Mouse (Mus musculus) gonadal fat pad, adult 2 months (tissue): ENCODE results near the gene Limk2. TPM values are rescaled to one million over a fixed set of nuclear protein-coding genes. Genes with fewer than 3 reads are reported as not detected.

ENCODE experiments used
- DNase-seq: peaks from one replicate; pipeline ENCODE4 v3.0.0-alpha.2; 2012; ENCODE audit warnings: low read depth
- polyA plus RNA-seq: library from polyadenylated mRNA; depleted of rRNA; stranded (reverse); fragments of >200 nt; gene quantifications from 2 replicates; pipeline ENCODE4 v1.2.3, GENCODE M21; 2012; rRNA removed

Gene Limk2
- polyA plus RNA-seq, 1 experiment, result 75.6 TPM

DNA sequence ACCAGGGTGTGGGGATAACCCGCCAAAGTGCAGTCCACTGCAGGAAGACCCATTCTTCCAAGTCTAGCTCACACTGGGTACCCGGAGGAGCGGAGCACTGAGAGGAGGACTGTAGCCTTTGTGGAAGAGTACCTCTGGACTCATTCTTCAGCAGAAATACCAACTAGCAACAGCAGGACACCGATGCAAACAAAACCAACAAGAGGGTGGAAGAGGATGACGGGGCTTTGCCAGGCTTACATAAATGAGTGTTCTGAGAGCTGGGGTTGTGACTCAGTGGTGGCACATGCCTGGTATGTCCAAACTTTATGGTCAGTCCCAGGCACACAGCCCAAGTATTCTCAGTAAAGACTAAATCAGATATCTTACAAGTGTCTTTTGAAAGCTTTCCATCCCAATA is 107.9 kb downstream of the Limk2 start:
- no peak for DNase-seq

DNA sequence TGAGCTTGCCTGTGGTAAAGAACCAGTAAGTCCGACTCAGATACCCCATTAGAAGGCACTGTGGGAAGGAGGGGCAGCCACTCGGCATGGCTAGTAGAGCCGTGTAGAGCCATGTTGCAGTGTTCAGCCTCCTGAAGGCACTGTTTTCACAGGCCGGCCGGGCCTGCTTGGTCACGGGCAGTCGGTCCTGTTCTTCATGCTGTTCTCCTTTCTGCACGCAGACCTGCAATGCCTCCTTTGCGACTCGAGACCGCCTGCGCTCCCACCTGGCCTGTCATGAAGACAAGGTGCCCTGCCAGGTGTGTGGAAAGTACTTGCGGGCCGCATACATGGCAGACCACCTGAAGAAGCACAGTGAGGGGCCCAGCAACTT is 110.2 kb downstream of the Limk2 start:
- no peak for DNase-seq

GRCm38 (mm10) chr11:3297871-3298812 is 110.8 kb downstream of the Limk2 start:
- DNase-seq, result no peak

- DNase-seq, result no peak
These were observed 112.9 kb downstream of the Limk2 start for GRCm38 (mm10) chr11:3296056-3296455.

DNA sequence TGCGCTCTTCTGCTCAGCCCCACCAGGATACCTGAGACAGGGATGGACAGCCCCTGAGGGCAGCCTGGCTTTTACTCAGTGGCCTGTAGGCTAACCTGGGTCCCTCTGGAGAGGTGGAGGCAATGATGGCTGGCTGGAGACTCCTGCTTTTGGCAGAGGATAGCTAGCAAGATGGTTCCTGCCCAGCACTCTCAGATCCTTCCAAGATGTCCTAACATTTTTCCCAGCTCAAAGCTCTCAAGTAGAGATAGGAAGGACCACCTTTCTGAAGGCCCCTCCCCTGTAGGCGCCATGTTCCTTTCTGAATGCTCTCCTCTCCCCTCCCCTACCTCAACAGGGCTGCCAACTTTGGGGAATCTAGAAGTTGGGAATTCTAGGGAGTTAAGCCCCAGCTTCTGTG is 114.3 kb downstream of the Limk2 start:
- no peak for DNase-seq

Other genes with a start within 250 kb of the Limk2 start
- gene Sfi1, start 215.7 kb downstream of the Limk2 start, polyA plus RNA-seq, result 34.6 and 43.8 TPM in 2 replicates
- 41.8 and 47.3 TPM in 2 replicates for gene Eif4enif1, start 206.8 kb downstream of the Limk2 start, polyA plus RNA-seq
- gene Drg1, start 142.8 kb downstream of the Limk2 start, polyA plus RNA-seq, result 27.0 and 30.3 TPM in 2 replicates
- 43.8 and 57.4 TPM in 2 replicates for gene Patz1, start 120.3 kb downstream of the Limk2 start, polyA plus RNA-seq
- 18.2 and 24.5 TPM in 2 replicates for gene Pik3ip1, start 78.8 kb downstream of the Limk2 start, polyA plus RNA-seq
- 39.3 and 39.5 TPM in 2 replicates for gene Rnf185, start 43.2 kb upstream of the Limk2 start, polyA plus RNA-seq
- gene Pla2g3, start 79.1 kb upstream of the Limk2 start, polyA plus RNA-seq, result 0.27 and 0.41 TPM in 2 replicates
- gene Inpp5j, start 95.6 kb upstream of the Limk2 start, polyA plus RNA-seq, result 1.3 and 2.0 TPM in 2 replicates
- 90.6 and 93.3 TPM in 2 replicates for gene Selenom, start 105.5 kb upstream of the Limk2 start, polyA plus RNA-seq
- gene Smtn, start 131.4 kb upstream of the Limk2 start, polyA plus RNA-seq, result 22.5 and 44.5 TPM in 2 replicates
- gene Morc2a, start 240.0 kb upstream of the Limk2 start, polyA plus RNA-seq, result 9.0 and 10.1 TPM in 2 replicates